Mouse (Mus musculus): ENCODE data around the gene Per1. TPM values are rescaled to one million over a fixed set of nuclear protein-coding genes. Genes with fewer than 3 reads are reported as not detected.

The Per1 gene
- polyA plus RNA-seq, 1 experiment from 2014 or later = 13.4 TPM

Other genes starting within 250 kb of the Per1 start
- 60.0 and 60.3 TPM in 2 replicates for gene Ndel1, start 223.4 kb upstream of the Per1 start, polyA plus RNA-seq (2014; fragmentation: Nextera tagmentation; extraction: Ambion mirVana)
- gene Rnf222, start 206.7 kb upstream of the Per1 start, polyA plus RNA-seq (2014; fragmentation: Nextera tagmentation; extraction: Ambion mirVana) = 0.07 and 0.11 TPM in 2 replicates
- gene Rpl26, start 193.6 kb upstream of the Per1 start, polyA plus RNA-seq (2014; fragmentation: Nextera tagmentation; extraction: Ambion mirVana) = 1,271 and 1,334 TPM in 2 replicates
- 0.22 TPM in 1 of 2 replicates, not detected in the other for gene Odf4, start 168.1 kb upstream of the Per1 start, polyA plus RNA-seq (2014; fragmentation: Nextera tagmentation; extraction: Ambion mirVana)
- 9.6 and 9.9 TPM in 2 replicates for gene Arhgef15, start 137.7 kb upstream of the Per1 start, polyA plus RNA-seq (2014; fragmentation: Nextera tagmentation; extraction: Ambion mirVana)
- gene Slc25a35, start 127.1 kb upstream of the Per1 start, polyA plus RNA-seq (2014; fragmentation: Nextera tagmentation; extraction: Ambion mirVana) = 3.0 and 3.2 TPM in 2 replicates
- gene Rangrf, start 120.0 kb upstream of the Per1 start, polyA plus RNA-seq (2014; fragmentation: Nextera tagmentation; extraction: Ambion mirVana) = 67.3 and 72.7 TPM in 2 replicates
- 32.9 and 38.7 TPM in 2 replicates for gene Pfas, start 86.8 kb upstream of the Per1 start, polyA plus RNA-seq (2014; fragmentation: Nextera tagmentation; extraction: Ambion mirVana)
- gene Ctc1, start 79.3 kb upstream of the Per1 start, polyA plus RNA-seq (2014; fragmentation: Nextera tagmentation; extraction: Ambion mirVana) = 46.6 and 53.1 TPM in 2 replicates
- 150 and 170 TPM in 2 replicates for gene Aurkb, start 49.6 kb upstream of the Per1 start, polyA plus RNA-seq (2014; fragmentation: Nextera tagmentation; extraction: Ambion mirVana)
- gene Borcs6, start 35.5 kb upstream of the Per1 start, polyA plus RNA-seq (2014; fragmentation: Nextera tagmentation; extraction: Ambion mirVana) = 8.8 TPM in 2 replicates
- 50.1 and 58.9 TPM in 2 replicates for gene Tmem107, start 24.4 kb upstream of the Per1 start, polyA plus RNA-seq (2014; fragmentation: Nextera tagmentation; extraction: Ambion mirVana)
- gene Vamp2, start 6.7 kb upstream of the Per1 start, polyA plus RNA-seq (2014; fragmentation: Nextera tagmentation; extraction: Ambion mirVana) = 76.7 TPM in 2 replicates
- gene Hes7, start 25.2 kb downstream of the Per1 start, polyA plus RNA-seq (2014; fragmentation: Nextera tagmentation; extraction: Ambion mirVana) = 0.28 and 0.32 TPM in 2 replicates
- 0.19 and 0.30 TPM in 2 replicates for gene 9130213A22Rik, start 27.4 kb downstream of the Per1 start, polyA plus RNA-seq (2014; fragmentation: Nextera tagmentation; extraction: Ambion mirVana)
- 0.18 and 0.71 TPM in 2 replicates for gene Aloxe3, start 30.7 kb downstream of the Per1 start, polyA plus RNA-seq (2014; fragmentation: Nextera tagmentation; extraction: Ambion mirVana)
- gene Alox12b, start 61.8 kb downstream of the Per1 start, polyA plus RNA-seq (2014; fragmentation: Nextera tagmentation; extraction: Ambion mirVana) = 0.12 and 0.28 TPM in 2 replicates
- gene Alox8, start 102.6 kb downstream of the Per1 start, polyA plus RNA-seq (2014; fragmentation: Nextera tagmentation; extraction: Ambion mirVana) = 0.13 and 0.15 TPM in 2 replicates
- 0.01 TPM in 1 of 2 replicates, not detected in the other for gene Gucy2e, start 141.8 kb downstream of the Per1 start, polyA plus RNA-seq (2014; fragmentation: Nextera tagmentation; extraction: Ambion mirVana)
- 15.5 and 17.4 TPM in 2 replicates for gene Cntrob, start 228.6 kb downstream of the Per1 start, polyA plus RNA-seq (2014; fragmentation: Nextera tagmentation; extraction: Ambion mirVana)
- gene Trappc1, start 228.8 kb downstream of the Per1 start, polyA plus RNA-seq (2014; fragmentation: Nextera tagmentation; extraction: Ambion mirVana) = 155 and 160 TPM in 2 replicates
- 2.8 and 3.2 TPM in 2 replicates for gene Kcnab3, start 231.0 kb downstream of the Per1 start, polyA plus RNA-seq (2014; fragmentation: Nextera tagmentation; extraction: Ambion mirVana)
- gene Rnf227, start 245.2 kb downstream of the Per1 start, polyA plus RNA-seq (2014; fragmentation: Nextera tagmentation; extraction: Ambion mirVana) = 13.2 and 14.3 TPM in 2 replicates